Mouse (Mus musculus) brain, embryonic 14.5 days (tissue): ENCODE measurements around the gene Sesn1.

Experiments
- CTCF ChIP-seq: fragments of 200-500 bp; IDR thresholded peaks from 2 replicates; pipeline ENCODE4 v1.5.1; 2012; ENCODE audit warnings: inconsistent platforms, mild to moderate bottlenecking, moderate library complexity, borderline replicate concordance; ENCODE audit not compliant: insufficient read depth, insufficient read length; ENCODE audit errors: extremely low read depth
- POLR2A ChIP-seq: fragments of 200-500 bp; IDR thresholded peaks from 2 replicates; pipeline ENCODE4 v1.6.1; 2012; ENCODE audit warnings: mild to moderate bottlenecking, inconsistent platforms, borderline replicate concordance; ENCODE audit not compliant: poor library complexity, insufficient read depth, insufficient read length, severe bottlenecking; ENCODE audit errors: extremely low read depth

DNA sequence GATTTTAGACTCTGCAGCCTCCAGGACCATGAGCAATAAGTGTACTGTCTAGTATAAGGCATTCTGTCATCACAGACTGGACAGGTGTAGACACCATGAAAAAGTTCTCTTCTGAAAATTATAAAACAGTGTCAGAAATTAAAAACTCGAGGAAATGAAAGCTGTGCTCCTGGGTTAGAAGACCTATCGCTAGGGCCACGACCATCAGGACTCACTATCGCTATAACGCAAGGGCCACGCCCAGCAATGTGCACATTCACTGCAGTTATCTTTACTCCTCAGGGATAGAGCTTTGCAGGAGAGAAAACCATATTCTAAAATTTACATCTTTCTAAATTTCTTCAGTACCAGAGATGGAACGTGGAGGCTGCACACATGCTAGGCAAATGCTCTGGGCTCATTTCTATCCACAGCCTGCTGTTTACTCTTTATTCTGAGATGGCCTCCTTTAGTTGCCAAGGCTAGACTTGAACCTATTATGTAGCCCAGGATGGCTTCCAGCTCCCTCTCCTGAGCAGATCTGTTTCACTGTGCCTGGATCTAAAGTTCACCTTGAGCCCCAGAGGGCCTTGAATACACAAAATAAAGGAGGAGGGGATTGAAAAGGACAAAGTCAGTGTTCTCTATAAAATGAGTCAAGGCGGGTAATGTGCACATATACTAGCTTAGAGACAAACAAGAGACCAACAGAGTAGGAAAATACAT, 102.7 kb downstream of the Sesn1 start:
- TF ChIP-seq CTCF = no peak
- TF ChIP-seq POLR2A = no peak
